Mouse (Mus musculus): Measurements from ENCODE around the gene Ly86. TPM values are rescaled to one million over a fixed set of nuclear protein-coding genes. Genes with fewer than 3 reads are reported as not detected.

Gene Ly86
- 8.9 and 9.8 TPM in 2 replicates for polyA plus RNA-seq (2015; fragmentation: Nextera tagmentation; extraction: Ambion mirVana)

- Histone ChIP-seq H3K9ac (no peak within 1 kb of the TSS), H3K9me3 (replicated peaks) (no peaks in the 10 kb centered on the region), H3K4me2 (no peak within 1 kb of the TSS), H3K4me1 (replicated peaks) (peaks cover 3% of the 10 kb centered on the region; the same call in 1 of the 2 replicates), H3K27ac (no peak within 1 kb of the TSS; the same call in 1 of the 2 replicates), H3K36me3 (no peaks in the 10 kb centered on the region), H3K27me3 (no peaks in the 10 kb centered on the region), H3K4me3 (replicated peaks) (no peak within 1 kb of the TSS)
- WGBS (ENCODE audit: insufficient replicate concordance): 79% methylated on average over 28 of the region's 28 CpGs
- ATAC-seq (ENCODE audit: low read depth): no peak
- no peak for DNase-seq
Observed at GRCm38 (mm10) chr13:37344909-37345772, at the start of gene Ly86. TSS of gene Ly86 (plus strand) at chr13:37345208.

DNA sequence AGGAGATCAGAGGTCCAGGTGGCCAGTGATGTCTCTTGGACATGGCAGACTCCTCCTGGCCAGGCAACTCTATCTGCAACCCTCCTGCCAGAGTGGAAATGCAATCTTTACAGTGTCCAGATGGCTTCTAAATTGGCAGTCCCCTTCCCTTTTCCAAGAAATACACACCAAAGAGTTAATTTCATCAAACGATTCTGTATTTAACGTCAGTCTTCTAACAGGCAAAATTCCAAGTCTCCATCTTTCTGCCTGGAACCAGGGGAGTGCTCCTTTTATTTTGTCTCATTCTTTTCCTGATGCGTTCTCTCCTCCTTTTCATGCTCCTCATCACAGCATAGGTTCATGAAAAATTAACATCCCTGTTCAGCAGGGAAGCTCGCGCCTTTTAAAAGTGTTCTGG, 47.1 kb upstream of the Ly86 start:
- Histone ChIP-seq H3K4me2 (no peak overlapping the region), H3K36me3 (no peaks in the 10 kb centered on the region), H3K9me3 (replicated peaks) (no peaks in the 10 kb centered on the region), H3K4me3 (replicated peaks) (no peak overlapping the region), H3K27ac (no peak overlapping the region), H3K27me3 (no peaks in the 10 kb centered on the region), H3K4me1 (replicated peaks) (no peaks in the 10 kb centered on the region), H3K9ac (no peak overlapping the region)
- ATAC-seq (ENCODE audit: low read depth) (no peak), DNase-seq (no peak)
- WGBS (ENCODE audit: insufficient replicate concordance): 72% methylated on average over 5 of the region's 5 CpGs

DNA sequence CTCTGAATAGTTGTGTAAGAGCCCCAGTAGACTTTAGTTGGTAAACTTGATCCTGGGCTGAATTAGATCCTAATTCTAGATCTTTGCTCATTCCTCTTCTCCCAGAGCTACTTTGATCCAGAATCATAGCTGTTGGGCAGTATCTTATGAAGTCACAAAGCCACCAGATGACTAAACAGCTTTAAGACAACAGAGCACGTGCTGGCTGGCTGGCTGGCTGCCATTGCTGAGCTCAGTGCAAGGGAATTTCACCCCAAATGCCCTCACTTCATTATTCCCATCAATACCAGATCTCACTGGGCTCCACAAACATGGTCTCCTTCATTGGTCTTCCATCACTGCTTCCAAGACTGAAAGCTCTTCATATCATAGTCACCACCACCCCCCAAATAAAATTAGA, 46.2 kb upstream of the Ly86 start:
- DNase-seq: no peak
- 53% methylated on average over 1 of the region's 1 CpGs for WGBS (ENCODE audit: insufficient replicate concordance)

GRCm38 (mm10) chr13:37302877-37303276, 42.1 kb upstream of the Ly86 start:
- DNase-seq: no peak
- Histone ChIP-seq H3K27ac (no peak overlapping the region), H3K36me3 (no peaks in the 10 kb centered on the region), H3K9me3 (replicated peaks) (no peaks in the 10 kb centered on the region), H3K9ac (no peak overlapping the region), H3K4me1 (replicated peaks) (no peaks in the 10 kb centered on the region), H3K27me3 (no peaks in the 10 kb centered on the region), H3K4me2 (no peak overlapping the region), H3K4me3 (replicated peaks) (no peak overlapping the region)
- WGBS (ENCODE audit: insufficient replicate concordance): 52% methylated on average over 5 of the region's 5 CpGs
- no peak for ATAC-seq (ENCODE audit: low read depth)

More for the DNA sequence above, 46.2 kb upstream of the Ly86 start:
- H3K27me3 ChIP-seq: no peaks in the 10 kb centered on the region
- H3K4me3 ChIP-seq (replicated peaks): no peak overlapping the region
- H3K36me3 ChIP-seq: no peaks in the 10 kb centered on the region
- no peaks in the 10 kb centered on the region for H3K4me1 ChIP-seq (replicated peaks)
- no peak overlapping the region for H3K27ac ChIP-seq
- H3K9ac ChIP-seq: no peak overlapping the region
- ATAC-seq (ENCODE audit: low read depth): no peak
- H3K9me3 ChIP-seq (replicated peaks): no peaks in the 10 kb centered on the region
- H3K4me2 ChIP-seq: no peak overlapping the region

- Histone ChIP-seq H3K27me3 (peaks cover 10% of the 10 kb centered on the region), H3K4me2 (no peak overlapping the region), H3K27ac (no peak overlapping the region), H3K36me3 (no peaks in the 10 kb centered on the region), H3K9me3 (replicated peaks) (no peaks in the 10 kb centered on the region), H3K4me1 (replicated peaks) (0 out of 2 replicates have a peak, but pooled peaks cover 9% of the 10 kb centered on the region), H3K9ac (no peak overlapping the region), H3K4me3 (replicated peaks) (no peak overlapping the region)
- WGBS (ENCODE audit: insufficient replicate concordance): 31% methylated on average over 4 of the region's 4 CpGs
- no peak for ATAC-seq (ENCODE audit: low read depth)
- no peak for DNase-seq
Observed at GRCm38 (mm10) chr13:37308006-37308405, 37.0 kb upstream of the Ly86 start.

DNA sequence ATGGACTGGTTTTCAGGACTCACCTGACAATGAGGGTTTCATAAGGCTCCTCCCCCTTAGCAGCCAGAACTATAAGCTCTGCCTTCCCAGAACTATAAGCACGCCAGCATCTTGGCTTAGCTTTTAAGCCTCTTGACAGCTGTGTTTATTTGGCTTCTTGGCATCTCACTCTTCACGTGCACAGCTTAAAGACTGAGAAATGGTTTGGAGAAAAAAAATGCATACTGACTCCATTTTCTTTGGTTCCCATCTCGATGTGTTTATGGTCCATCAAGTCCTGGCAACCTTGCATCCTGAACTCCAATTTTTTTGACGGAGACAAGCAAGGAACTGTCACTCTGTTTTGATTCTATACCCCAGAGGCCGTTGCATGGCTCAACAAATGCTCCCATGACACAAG, 35.7 kb upstream of the Ly86 start:
- Histone ChIP-seq H3K4me2 (no peak overlapping the region), H3K36me3 (no peaks in the 10 kb centered on the region), H3K27me3 (peaks cover 13% of the 10 kb centered on the region), H3K4me1 (replicated peaks) (0 out of 2 replicates have a peak, but pooled peaks cover 9% of the 10 kb centered on the region), H3K27ac (no peak overlapping the region), H3K9me3 (replicated peaks) (no peaks in the 10 kb centered on the region), H3K4me3 (replicated peaks) (no peak overlapping the region), H3K9ac (no peak overlapping the region)
- 59% methylated on average over 5 of the region's 5 CpGs for WGBS (ENCODE audit: insufficient replicate concordance)
- no peak for DNase-seq
- ATAC-seq (ENCODE audit: low read depth): no peak

DNA sequence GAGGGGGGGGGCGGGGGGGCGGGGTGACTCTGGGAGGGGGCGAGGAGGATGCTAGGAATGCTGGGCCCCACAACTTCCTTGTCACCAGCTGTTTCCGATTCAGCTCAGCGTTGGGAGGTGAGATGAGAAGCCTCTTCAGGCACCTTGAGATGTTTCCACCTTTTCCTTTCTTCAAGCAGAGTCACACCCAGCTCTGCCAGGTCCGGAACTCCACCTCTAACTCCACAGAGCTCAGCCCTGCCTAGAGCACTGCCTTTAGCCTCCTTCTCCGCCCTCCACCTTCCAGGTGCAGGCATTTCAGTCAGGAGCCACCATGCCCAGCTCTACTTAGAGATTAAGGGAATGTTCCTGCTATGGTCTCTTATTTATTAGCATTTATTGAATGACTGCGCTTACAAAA, 34.7 kb upstream of the Ly86 start:
- DNase-seq (no peak), ATAC-seq (ENCODE audit: low read depth) (no peak)
- Histone ChIP-seq H3K27me3 (peaks cover 13% of the 10 kb centered on the region), H3K27ac (no peak overlapping the region), H3K9me3 (replicated peaks) (no peaks in the 10 kb centered on the region), H3K4me1 (replicated peaks) (0 out of 2 replicates have a peak, but pooled peaks cover 9% of the 10 kb centered on the region), H3K4me2 (no peak overlapping the region), H3K9ac (no peak overlapping the region), H3K36me3 (no peaks in the 10 kb centered on the region), H3K4me3 (replicated peaks) (no peak overlapping the region)
- 41% methylated on average over 8 of the region's 8 CpGs for WGBS (ENCODE audit: insufficient replicate concordance)

- H3K9ac ChIP-seq: no peak overlapping the region
- H3K9me3 ChIP-seq (replicated peaks): no peaks in the 10 kb centered on the region
- no peak for ATAC-seq (ENCODE audit: low read depth)
- peak overlapping the region; percentile 61 for H3K4me2 ChIP-seq
- H3K4me1 ChIP-seq (replicated peaks): 0 out of 2 replicates have a peak, but pooled peaks cover 9% of the 10 kb centered on the region
- DNase-seq: no peak
- H3K27me3 ChIP-seq: peaks cover 13% of the 10 kb centered on the region
- 26% methylated on average over 27 of the region's 27 CpGs for WGBS (ENCODE audit: insufficient replicate concordance)
- no peak overlapping the region for H3K27ac ChIP-seq
- no peaks in the 10 kb centered on the region for H3K36me3 ChIP-seq
- H3K4me3 ChIP-seq (replicated peaks): no peak overlapping the region
Observed at GRCm38 (mm10) chr13:37311555-37312221, 33.3 kb upstream of the Ly86 start.

- Histone ChIP-seq H3K9me3 (replicated peaks) (no peaks in the 10 kb centered on the region), H3K27ac (no peak overlapping the region), H3K4me3 (replicated peaks) (peak overlapping the region; percentile 29), H3K4me2 (peak overlapping the region; percentile 61), H3K9ac (peak overlapping the region; percentile 13; the same call in 1 of the 2 replicates), H3K27me3 (peaks cover 13% of the 10 kb centered on the region), H3K4me1 (replicated peaks) (0 out of 2 replicates have a peak, but pooled peaks cover 9% of the 10 kb centered on the region), H3K36me3 (no peaks in the 10 kb centered on the region)
- 4% methylated on average over 25 of the region's 25 CpGs for WGBS (ENCODE audit: insufficient replicate concordance)
- DNase-seq (peak; percentile 44), ATAC-seq (ENCODE audit: low read depth) (peak; percentile 41; the same call in 1 of the 2 replicates)
Observed at GRCm38 (mm10) chr13:37312222-37312928, 32.6 kb upstream of the Ly86 start.

- no peak overlapping the region for H3K4me3 ChIP-seq (replicated peaks)
- no peaks in the 10 kb centered on the region for H3K36me3 ChIP-seq
- no peak overlapping the region for H3K9ac ChIP-seq
- no peak overlapping the region for H3K4me2 ChIP-seq
- 0 out of 2 replicates have a peak, but pooled peaks cover 9% of the 10 kb centered on the region for H3K4me1 ChIP-seq (replicated peaks)
- no peak for DNase-seq
- 24% methylated on average over 4 of the region's 4 CpGs for WGBS (ENCODE audit: insufficient replicate concordance)
- no peaks in the 10 kb centered on the region for H3K9me3 ChIP-seq (replicated peaks)
- H3K27ac ChIP-seq: no peak overlapping the region
- ATAC-seq (ENCODE audit: low read depth): no peak
- peaks cover 13% of the 10 kb centered on the region for H3K27me3 ChIP-seq
Observed at GRCm38 (mm10) chr13:37312951-37313350, 32.1 kb upstream of the Ly86 start.

DNA sequence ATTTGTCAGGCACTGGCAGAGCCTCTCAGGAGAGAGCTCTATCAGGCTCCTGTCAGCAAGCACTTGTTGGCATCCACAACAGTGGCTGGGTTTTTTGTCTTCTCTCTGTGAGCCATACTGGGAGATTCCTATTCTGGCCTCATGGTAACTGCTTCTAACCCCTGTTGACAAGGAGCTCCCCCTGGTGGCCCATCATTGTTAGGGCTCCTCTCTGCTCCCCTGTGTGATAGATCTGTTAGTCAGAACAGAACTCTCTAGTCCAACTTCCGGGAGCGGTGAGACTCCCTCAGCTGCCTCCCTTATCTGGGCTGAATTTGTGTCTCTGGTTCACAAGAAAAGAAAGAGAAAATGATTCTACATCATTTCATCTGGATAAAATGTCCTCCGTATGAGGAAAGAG, 19.5 kb upstream of the Ly86 start:
- DNase-seq (no peak), ATAC-seq (ENCODE audit: low read depth) (no peak)
- Histone ChIP-seq H3K9ac (no peak overlapping the region), H3K4me2 (no peak overlapping the region), H3K27me3 (no peaks in the 10 kb centered on the region), H3K9me3 (replicated peaks) (no peaks in the 10 kb centered on the region), H3K4me1 (replicated peaks) (no peaks in the 10 kb centered on the region), H3K27ac (no peak overlapping the region), H3K36me3 (no peaks in the 10 kb centered on the region), H3K4me3 (replicated peaks) (no peak overlapping the region)
- 56% methylated on average over 3 of the region's 3 CpGs for WGBS (ENCODE audit: insufficient replicate concordance)
